ENCODE assay signal across 8 mouse cellular contexts in genomic region chr3:97928968-97929858, GRCm38 (mm10). TPM values are rescaled to one million over a fixed set of nuclear protein-coding genes. Genes with fewer than 3 reads are reported as not detected.
DNase-seq lines count a peak whose midpoint lies in the region; ATAC-seq lines count a peak whose summit lies in the region.

No protein-coding gene starts in this region.

- no peak for DNase-seq in cerebellum, adult 9-11 months
- DNase-seq in embryo, embryonic 10 days (ENCODE audit: low spot score): peak; percentile 91
- DNase-seq in gastrocnemius, postnatal 25 days: peak; percentile 56
- DNase-seq in kidney, adult 8-10 months: peak; percentile 55 to 81
- peak; percentile 88 for DNase-seq in limb, embryonic 11.5 days (ENCODE audit: low spot score)
- peak; percentile 98 for DNase-seq in midbrain, embryonic 11.5 days (ENCODE audit: low spot score, missing footprints)
- peak; percentile 85 for DNase-seq in right cerebral cortex, postnatal 4 days

- no peaks in the 10 kb centered on the region for H3K9me3 ChIP-seq in limb, embryonic 11.5 days (ENCODE audit: control insufficient read depth, low read length)
- H3K9me3 ChIP-seq in midbrain, embryonic 11.5 days (ENCODE audit: control insufficient read depth, low read length): no peaks in the 10 kb centered on the region

- H3K4me3 ChIP-seq in limb, embryonic 11.5 days (ENCODE audit: low read depth, low read length): no peak overlapping the region
- H3K4me3 ChIP-seq in midbrain, embryonic 11.5 days (ENCODE audit: low read depth, low read length): no peak overlapping the region

- H3K4me2 ChIP-seq in limb, embryonic 11.5 days (ENCODE audit: low read depth, severe bottlenecking): no peak overlapping the region
- no peak overlapping the region for H3K4me2 ChIP-seq in midbrain, embryonic 11.5 days

- H3K9ac ChIP-seq in limb, embryonic 11.5 days (ENCODE audit: low read length): no peak overlapping the region
- H3K9ac ChIP-seq in midbrain, embryonic 11.5 days (ENCODE audit: low read length): no peak overlapping the region

- peaks cover 3% of the 10 kb centered on the region; the same call in 1 of the 2 replicates for H3K27me3 ChIP-seq in limb, embryonic 11.5 days (ENCODE audit: control insufficient read depth, insufficient read depth, low read length)
- H3K27me3 ChIP-seq in midbrain, embryonic 11.5 days (ENCODE audit: control insufficient read depth, insufficient read depth, low read length): peaks cover 6% of the 10 kb centered on the region

- peaks cover 27% of the 10 kb centered on the region for H3K4me1 ChIP-seq in limb, embryonic 11.5 days (ENCODE audit: control insufficient read depth, insufficient read depth, low read length)
- peaks cover 7% of the 10 kb centered on the region for H3K4me1 ChIP-seq in midbrain, embryonic 11.5 days (ENCODE audit: control insufficient read depth, insufficient read depth, low read length)

- H3K36me3 ChIP-seq in limb, embryonic 11.5 days (ENCODE audit: control insufficient read depth, insufficient read depth, low read length): no peaks in the 10 kb centered on the region
- H3K36me3 ChIP-seq in midbrain, embryonic 11.5 days (ENCODE audit: control insufficient read depth, insufficient read depth, low read length): no peaks in the 10 kb centered on the region

- H3K27ac ChIP-seq in limb, embryonic 11.5 days (replicated peaks; ENCODE audit: low read depth, low read length): no peak overlapping the region
- H3K27ac ChIP-seq in midbrain, embryonic 11.5 days (ENCODE audit: low read depth, low read length): no peak overlapping the region

- peak; percentile 75 for ATAC-seq in cerebellum, adult (ENCODE audit: insufficient number of reproducible peaks, low FRiP score, low TSS enrichment)
- ATAC-seq in limb, embryonic 11.5 days (ENCODE audit: insufficient number of reproducible peaks, low FRiP score, low TSS enrichment, low read depth): no peak
- ATAC-seq in midbrain, embryonic 11.5 days (ENCODE audit: low FRiP score): peak; percentile 70

- WGBS in limb, embryonic 11.5 days: 60% methylated on average over 9 of the region's 9 CpGs
- 64% methylated on average over 9 of the region's 9 CpGs for WGBS in midbrain, embryonic 11.5 days

RNA-seq across cellular contexts. Expression of gene Sec22b, which starts 28.2 kb away (rescaled TPM):
- 10 to 100 TPM; 26.0 to 26.3 TPM for total RNA-seq in gastrocnemius, postnatal 25 days (2021)
- polyA plus RNA-seq in limb, embryonic 11.5 days (2014; fragmentation: Nextera tagmentation; extraction: Ambion mirVana): 153 TPM in 2 replicates
- polyA plus RNA-seq in midbrain, embryonic 11.5 days (2014; fragmentation: Nextera tagmentation; extraction: Ambion mirVana): 122 and 127 TPM in 2 replicates

RNA-seq across cellular contexts. Expression of gene Pde4dip, which starts 40.7 kb away (rescaled TPM):
- total RNA-seq in gastrocnemius, postnatal 25 days (2021): 1,000 to 10,000 TPM; 3,024 to 3,244 TPM
- 23.3 and 29.2 TPM in 2 replicates for polyA plus RNA-seq in limb, embryonic 11.5 days (2014; fragmentation: Nextera tagmentation; extraction: Ambion mirVana)
- polyA plus RNA-seq in midbrain, embryonic 11.5 days (2014; fragmentation: Nextera tagmentation; extraction: Ambion mirVana): 27.6 and 29.1 TPM in 2 replicates
